In genomic region chr3:141819331-141819941, GRCm38 (mm10) we compare ENCODE assay signal across 8 mouse cellular contexts.
DNase-seq lines count a peak whose midpoint lies in the region; ATAC-seq and TF ChIP-seq lines count a peak whose summit lies in the region.

No protein-coding gene starts in this region.

- TF ChIP-seq CTCF in left cerebral cortex, adult 2 months (IDR thresholded peaks at IDR 0.05), result no peak; the same call in 1 of the 2 replicates

- no peak overlapping the region for H3K4me3 ChIP-seq in hindbrain, embryonic 11.5 days (ENCODE audit: low read depth, low read length)
- H3K4me3 ChIP-seq in left cerebral cortex, adult 2 months, result no peak overlapping the region
- no peak overlapping the region for H3K4me3 ChIP-seq in neural tube, embryonic 14.5 days (ENCODE audit: low read depth, low read length)

- 8% methylated on average over 13 of the region's 13 CpGs for WGBS in hindbrain, embryonic 11.5 days
- WGBS in neural tube, embryonic 14.5 days, result 6% methylated on average over 13 of the region's 13 CpGs

- H3K27ac ChIP-seq in hindbrain, embryonic 11.5 days (ENCODE audit: low read depth, low read length), result peak overlapping the region; percentile 72
- no peak overlapping the region for H3K27ac ChIP-seq in left cerebral cortex, adult 2 months
- H3K27ac ChIP-seq in neural tube, embryonic 14.5 days (ENCODE audit: low read depth, low read length), result no peak overlapping the region

- peaks cover 5% of the 10 kb centered on the region for H3K4me1 ChIP-seq in hindbrain, embryonic 11.5 days (replicated peaks; ENCODE audit: control insufficient read depth, insufficient read depth, low read length)
- peaks cover 5% of the 10 kb centered on the region; the same call in 1 of the 2 replicates for H3K4me1 ChIP-seq in neural tube, embryonic 14.5 days (ENCODE audit: control insufficient read depth, insufficient read depth, low read length)

- no peak overlapping the region for H3K9ac ChIP-seq in hindbrain, embryonic 11.5 days (ENCODE audit: low read depth, low read length)
- H3K9ac ChIP-seq in neural tube, embryonic 14.5 days (replicated peaks; ENCODE audit: low read depth, low read length), result no peak overlapping the region

- intact Hi-C loops in left cerebral cortex, adult 2 months (cut with DNase I), result no loop called here

- ATAC-seq in frontal cortex, adult (ENCODE audit: low TSS enrichment), result peak; percentile 66
- ATAC-seq in hindbrain, embryonic 11.5 days (ENCODE audit: low FRiP score), result peak; percentile 97
- peak; percentile 94 for ATAC-seq in neural tube, embryonic 14.5 days (ENCODE audit: low read depth)

- H3K9me3 ChIP-seq in hindbrain, embryonic 11.5 days (ENCODE audit: control insufficient read depth, low read length), result no peaks in the 10 kb centered on the region
- H3K9me3 ChIP-seq in neural tube, embryonic 14.5 days (ENCODE audit: control insufficient read depth, low read length), result no peaks in the 10 kb centered on the region

- peak overlapping the region; percentile 25 for H3K4me2 ChIP-seq in hindbrain, embryonic 11.5 days (replicated peaks; ENCODE audit: low read depth, low read length)
- H3K4me2 ChIP-seq in neural tube, embryonic 14.5 days (ENCODE audit: low read depth, low read length), result peak overlapping the region; percentile 32

- DNase-seq in frontal cortex, postnatal 14 days (ENCODE audit: low spot score in 2 of 2), result no peak
- DNase-seq in cerebellum, adult 9-10 months, result peak; percentile 31
- DNase-seq in hindbrain, embryonic 11.5 days (ENCODE audit: low spot score), result peak; percentile 85
- peak; percentile 24 to 31 for DNase-seq in left cerebral cortex, adult 2 months (ENCODE audit: extremely low spot score in 1 of 2, low spot score in 2 of 2)
- DNase-seq in urinary bladder, adult 18-20 months (ENCODE audit: low spot score in 2 of 2), result no peak
- DNase-seq in T-cell, adult 2 months (ENCODE audit: low spot score), result no peak

- H3K27me3 ChIP-seq in hindbrain, embryonic 11.5 days (ENCODE audit: control insufficient read depth, insufficient read depth, low read length), result no peaks in the 10 kb centered on the region
- no peaks in the 10 kb centered on the region for H3K27me3 ChIP-seq in neural tube, embryonic 14.5 days (ENCODE audit: control insufficient read depth, insufficient read depth, low read length)

- H3K36me3 ChIP-seq in hindbrain, embryonic 11.5 days (ENCODE audit: control insufficient read depth, insufficient read depth, low read length), result no peaks in the 10 kb centered on the region
- no peaks in the 10 kb centered on the region for H3K36me3 ChIP-seq in neural tube, embryonic 14.5 days (ENCODE audit: control insufficient read depth, insufficient read depth, low read length)

Comparison
In these comparisons a context has a peak if more than half of its experiments do, and no peak if none do; other contexts are left out.
1. DNase-seq: peak in cerebellum, adult 9-10 months (single experiment), hindbrain, embryonic 11.5 days (single experiment) and left cerebral cortex, adult 2 months (2 of 2); none in frontal cortex, postnatal 14 days (0 of 2), urinary bladder, adult 18-20 months (0 of 2) and T-cell, adult 2 months (single experiment).
2. Peak in every context shown above with its lines, with median percentiles within 50 percentile points of each other: ATAC-seq.